Mouse (Mus musculus) bone marrow macrophage, adult 2 months (primary cell): ENCODE measurements around the gene Tldc2.

Source experiments
- CTCF ChIP-seq: IDR thresholded peaks from 2 replicates; pipeline ENCODE4 v1.5.1; 2012; ENCODE audit warnings: low read depth, mild to moderate bottlenecking, low read length, moderate library complexity
- POLR2A ChIP-seq: IDR thresholded peaks from 2 replicates; pipeline ENCODE4 v1.6.1; 2012; ENCODE audit warnings: mild to moderate bottlenecking, low read depth, low read length, borderline replicate concordance

DNA sequence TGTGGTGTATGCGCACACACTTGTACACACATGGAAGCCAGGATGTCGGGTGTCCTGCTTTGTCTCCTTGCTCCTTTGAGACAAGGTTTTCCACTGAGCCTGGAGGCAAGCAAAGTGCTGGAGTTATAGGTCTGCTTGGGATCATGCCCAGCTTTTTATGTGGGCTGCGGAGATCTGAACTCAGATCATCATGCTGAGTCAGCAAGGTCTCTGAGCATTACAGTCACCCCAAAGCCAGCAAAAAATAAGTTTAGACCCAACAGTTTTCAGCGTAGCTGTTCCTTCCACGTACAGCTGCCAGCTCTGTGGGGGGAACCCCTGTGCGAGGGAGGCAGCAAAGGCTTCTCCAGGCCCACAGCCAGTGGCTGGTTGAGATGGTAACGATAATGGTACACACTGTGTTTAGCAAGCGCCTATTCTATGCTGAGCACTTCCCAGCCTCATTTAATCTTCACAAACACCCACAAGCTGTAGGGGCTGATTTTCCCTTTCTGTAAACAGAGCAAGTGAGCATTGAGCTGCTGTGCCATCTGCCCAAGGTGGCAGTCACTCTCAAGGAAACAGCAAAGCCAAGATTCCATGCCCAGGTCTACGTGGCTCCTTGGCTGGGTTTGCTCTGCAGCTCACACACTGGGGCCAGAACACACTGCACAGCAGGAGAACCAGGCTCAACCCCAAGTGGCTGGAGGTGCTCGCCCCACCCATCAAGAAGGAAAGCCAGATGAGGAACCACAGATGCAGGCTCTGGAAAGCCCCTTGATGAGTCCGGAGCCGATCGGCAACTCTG, 38.3 kb upstream of the Tldc2 start:
- TF ChIP-seq POLR2A, result no peak
- no peak for TF ChIP-seq CTCF
